Mouse (Mus musculus) testis, adult 2 months (tissue): ENCODE measurements around the gene 2510039O18Rik.

Experiments
- CTCF ChIP-seq: fragments of 200-500 bp; IDR thresholded peaks from 2 replicates; pipeline ENCODE4 v1.5.1; 2012; ENCODE audit warnings: low read depth, mild to moderate bottlenecking, inconsistent platforms, low read length, moderate library complexity; ENCODE audit not compliant: control insufficient read depth, insufficient read depth, insufficient replicate concordance
- POLR2A ChIP-seq: fragments of 200-500 bp; IDR thresholded peaks from 2 replicates; pipeline ENCODE4 v1.6.1; 2012; ENCODE audit warnings: low read depth, mild to moderate bottlenecking, inconsistent platforms, low read length, moderate library complexity; ENCODE audit not compliant: control insufficient read depth

- TF ChIP-seq CTCF, result no peak
- no peak for TF ChIP-seq POLR2A
Observed at GRCm38 (mm10) chr4:147920973-147921372, 19.7 kb upstream of the 2510039O18Rik start.
